Mouse (Mus musculus): Measurements from ENCODE around the gene Dis3l. TPM values are rescaled to one million over a fixed set of nuclear protein-coding genes. Genes with fewer than 3 reads are reported as not detected.
A peak's percentile ranks its signal among the peaks of the same experiment; 100 is the strongest.
"Not testable (repeated sequence)": the region's sequence is repeated elsewhere in the genome, so short reads cannot be mapped to it uniquely, and the experiment has no call there.

The Dis3l gene
- polyA plus RNA-seq, 1 experiment from 2014 or later, result 6.9 TPM

- Histone ChIP-seq H3K27me3 (ENCODE audit: control insufficient read depth, insufficient read depth, low read length) (no peaks in the 10 kb centered on the region), H3K4me1 (replicated peaks; ENCODE audit: control insufficient read depth, insufficient read depth) (no peaks in the 10 kb centered on the region), H3K9ac (ENCODE audit: low read length) (no peak overlapping the region), H3K36me3 (ENCODE audit: control insufficient read depth, insufficient read depth, low read length) (peaks cover 18% of the 10 kb centered on the region), H3K9me3 (ENCODE audit: control insufficient read depth, low read length) (no peaks in the 10 kb centered on the region), H3K27ac (replicated peaks) (no peak overlapping the region), H3K4me2 (replicated peaks; ENCODE audit: low read depth) (no peak overlapping the region), H3K4me3 (ENCODE audit: low read depth, low read length) (no peak overlapping the region)
- WGBS, result 76% methylated on average over 16 of the region's 16 CpGs
- DNase-seq (ENCODE audit: low spot score) (no peak), ATAC-seq (ENCODE audit: low FRiP score, low TSS enrichment) (no peak)
- peak; percentile 48 for TF ChIP-seq CTCF (IDR thresholded peaks at IDR 0.05; ENCODE audit: low read depth)
- no peak for TF ChIP-seq EP300 (optimal IDR thresholded peaks at IDR 0.05)
Observed at GRCm38 (mm10) chr9:64310996-64311785, 29.9 kb downstream of the Dis3l start.

DNA sequence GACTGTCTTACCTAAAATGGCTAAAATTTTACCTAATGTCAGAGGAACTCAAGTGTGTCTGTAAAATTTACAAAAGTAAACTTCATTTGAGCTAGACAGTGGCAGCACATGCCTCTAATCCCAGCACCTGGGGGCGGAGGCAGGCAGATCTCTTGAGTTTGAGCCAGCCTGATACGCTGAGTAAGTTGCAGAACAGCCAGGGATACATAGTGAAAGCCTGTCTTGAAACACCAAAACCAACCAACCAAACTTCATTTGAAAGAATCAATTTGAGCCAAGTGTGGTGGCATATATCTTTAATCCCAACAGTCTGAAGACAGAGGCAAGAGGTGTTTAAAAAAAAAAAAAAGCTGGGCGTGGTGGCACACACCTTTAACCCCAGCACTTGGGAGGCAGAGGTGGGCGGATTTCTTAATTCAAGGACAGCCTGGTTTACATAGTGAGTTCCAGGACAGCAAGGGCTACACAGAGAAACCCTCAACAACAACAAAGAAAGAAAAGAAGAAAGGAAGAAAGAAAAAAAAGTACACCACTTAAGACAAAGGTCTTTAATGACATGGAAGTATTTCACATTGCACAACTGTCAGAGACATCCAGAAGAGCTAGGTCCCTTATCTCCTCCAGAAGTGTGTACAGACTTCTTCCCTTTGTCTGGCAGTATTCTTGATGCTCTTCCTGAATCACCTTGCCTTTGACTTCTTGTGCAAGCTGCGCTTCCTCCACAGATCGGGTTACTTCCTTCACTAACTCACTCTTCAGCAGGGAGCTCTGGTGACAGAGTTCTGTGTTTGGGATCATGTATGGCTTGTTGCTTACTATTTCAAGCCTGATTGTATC is 34.4 kb downstream of the Dis3l start:
- H3K9ac ChIP-seq (ENCODE audit: low read length), result no peak overlapping the region
- H3K27ac ChIP-seq (replicated peaks), result no peak overlapping the region
- WGBS, result 80% methylated on average over 6 of the region's 6 CpGs
- H3K36me3 ChIP-seq (ENCODE audit: control insufficient read depth, insufficient read depth, low read length), result peaks cover 22% of the 10 kb centered on the region
- TF ChIP-seq EP300 (optimal IDR thresholded peaks at IDR 0.05), result no peak
- TF ChIP-seq CTCF (IDR thresholded peaks at IDR 0.05; ENCODE audit: low read depth), result no peak
- no peak overlapping the region for H3K4me2 ChIP-seq (replicated peaks; ENCODE audit: low read depth)
- no peaks in the 10 kb centered on the region for H3K27me3 ChIP-seq (ENCODE audit: control insufficient read depth, insufficient read depth, low read length)
- no peaks in the 10 kb centered on the region for H3K4me1 ChIP-seq (replicated peaks; ENCODE audit: control insufficient read depth, insufficient read depth)
- H3K9me3 ChIP-seq (ENCODE audit: control insufficient read depth, low read length), result no peaks in the 10 kb centered on the region
- H3K4me3 ChIP-seq (ENCODE audit: low read depth, low read length), result no peak overlapping the region
- no peak for DNase-seq (ENCODE audit: low spot score)
- no peak for ATAC-seq (ENCODE audit: low FRiP score, low TSS enrichment)

GRCm38 (mm10) chr9:64303086-64303485 is 38.0 kb downstream of the Dis3l start:
- H3K27ac ChIP-seq (replicated peaks), result not testable (repeated sequence)
- WGBS, result 96% methylated on average over 2 of the region's 4 CpGs

DNA sequence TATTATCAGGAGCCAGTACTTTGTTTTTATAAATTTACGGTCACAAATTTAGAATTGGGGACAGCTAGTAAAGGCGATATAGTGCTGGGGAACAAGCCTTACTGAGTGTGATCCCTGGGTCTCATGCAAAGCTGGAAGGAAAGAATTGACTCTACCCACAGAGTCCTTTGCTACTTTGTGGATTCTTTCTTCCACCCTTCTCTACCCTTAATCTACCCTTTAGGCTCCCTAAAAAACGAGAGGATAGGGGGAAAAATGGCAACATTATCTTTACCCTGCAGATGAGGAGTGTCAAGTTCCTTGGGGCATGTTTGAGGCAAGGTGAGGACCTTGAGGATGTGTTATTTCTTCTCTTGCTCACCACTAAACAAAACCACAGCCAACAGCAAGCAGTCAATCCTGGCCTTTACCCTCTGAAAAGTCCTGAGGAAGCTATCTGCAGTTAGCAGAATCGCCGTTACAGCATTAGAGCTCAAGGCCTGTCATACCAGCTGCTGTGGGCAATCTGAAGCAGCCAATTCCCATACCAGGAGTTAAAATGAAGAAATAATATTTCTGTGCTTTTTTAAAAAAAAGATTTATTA is 58.6 kb downstream of the Dis3l start:
- peak overlapping the region; percentile 63 for H3K4me2 ChIP-seq (replicated peaks; ENCODE audit: low read depth)
- H3K27me3 ChIP-seq (ENCODE audit: control insufficient read depth, insufficient read depth, low read length), result no peaks in the 10 kb centered on the region
- no peak for DNase-seq (ENCODE audit: low spot score)
- ATAC-seq (ENCODE audit: low FRiP score, low TSS enrichment), result no peak
- H3K4me1 ChIP-seq (replicated peaks; ENCODE audit: control insufficient read depth, insufficient read depth), result no peaks in the 10 kb centered on the region
- no peak overlapping the region for H3K27ac ChIP-seq (replicated peaks)
- peak overlapping the region; percentile 71 for H3K4me3 ChIP-seq (ENCODE audit: low read depth, low read length)
- WGBS, result 31% methylated on average over 5 of the region's 5 CpGs
- no peaks in the 10 kb centered on the region for H3K36me3 ChIP-seq (ENCODE audit: control insufficient read depth, insufficient read depth, low read length)
- peak overlapping the region; percentile 82; the same call in 1 of the 2 replicates for H3K9ac ChIP-seq (ENCODE audit: low read length)
- no peaks in the 10 kb centered on the region for H3K9me3 ChIP-seq (ENCODE audit: control insufficient read depth, low read length)
- TF ChIP-seq EP300 (optimal IDR thresholded peaks at IDR 0.05) (no peak), CTCF (IDR thresholded peaks at IDR 0.05; ENCODE audit: low read depth) (no peak)

More at GRCm38 (mm10) chr9:64303086-64303485, 38.0 kb downstream of the Dis3l start:
- not testable (repeated sequence) for H3K4me3 ChIP-seq (ENCODE audit: low read depth, low read length); DNase-seq (ENCODE audit: low spot score); H3K9me3 ChIP-seq (ENCODE audit: control insufficient read depth, low read length); H3K9ac ChIP-seq (ENCODE audit: low read length); H3K27me3 ChIP-seq (ENCODE audit: control insufficient read depth, insufficient read depth, low read length); ATAC-seq (ENCODE audit: low FRiP score, low TSS enrichment); H3K4me2 ChIP-seq (replicated peaks; ENCODE audit: low read depth); H3K4me1 ChIP-seq (replicated peaks; ENCODE audit: control insufficient read depth, insufficient read depth)
- H3K36me3 ChIP-seq (ENCODE audit: control insufficient read depth, insufficient read depth, low read length), result peaks cover 19% of the 10 kb centered on the region

GRCm38 (mm10) chr9:64281781-64282178 is 59.3 kb downstream of the Dis3l start:
- Histone ChIP-seq H3K9me3 (ENCODE audit: control insufficient read depth, low read length) (no peaks in the 10 kb centered on the region), H3K9ac (ENCODE audit: low read length) (peak overlapping the region; percentile 82), H3K4me3 (ENCODE audit: low read depth, low read length) (peak overlapping the region; percentile 71), H3K27me3 (ENCODE audit: control insufficient read depth, insufficient read depth, low read length) (no peaks in the 10 kb centered on the region), H3K36me3 (ENCODE audit: control insufficient read depth, insufficient read depth, low read length) (no peaks in the 10 kb centered on the region), H3K4me2 (replicated peaks; ENCODE audit: low read depth) (peak overlapping the region; percentile 63), H3K4me1 (replicated peaks; ENCODE audit: control insufficient read depth, insufficient read depth) (no peaks in the 10 kb centered on the region), H3K27ac (replicated peaks) (peak overlapping the region; percentile 81)
- DNase-seq (ENCODE audit: low spot score) (no peak), ATAC-seq (ENCODE audit: low FRiP score, low TSS enrichment) (peak; percentile 86)
- under 1% methylated on average over 24 of the region's 24 CpGs for WGBS
- TF ChIP-seq EP300 (optimal IDR thresholded peaks at IDR 0.05), result peak; percentile 24
- TF ChIP-seq CTCF (IDR thresholded peaks at IDR 0.05; ENCODE audit: low read depth), result no peak
